Mouse (Mus musculus): ENCODE data around the gene Gpc6.

The Gpc6 gene

GRCm38 (mm10) chr14:117599758-117600157, 674.6 kb downstream of the Gpc6 start:
- in situ Hi-C loops (cut with MboI, MseI), result no loop called here

DNA sequence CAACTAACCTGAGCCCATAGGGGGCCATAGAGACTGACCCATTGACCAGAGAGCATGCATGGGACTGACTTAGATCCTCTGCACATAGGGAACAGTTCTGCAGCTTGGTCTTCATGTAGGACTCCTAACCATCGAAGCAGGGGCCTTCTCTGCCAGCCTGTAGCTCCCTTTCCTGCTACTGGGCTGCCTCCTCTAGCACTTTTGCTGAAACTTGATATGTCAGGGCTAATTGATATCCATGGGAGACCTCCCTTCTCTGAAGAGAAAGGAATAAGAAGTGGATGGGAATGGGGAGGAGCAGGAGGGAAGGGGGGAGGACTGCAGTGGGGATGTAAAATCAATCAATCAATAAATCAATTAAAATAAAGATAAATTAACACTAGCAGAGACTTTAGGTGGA, 678.7 kb downstream of the Gpc6 start:
- in situ Hi-C loops (cut with MboI, MseI), result no loop called here

GRCm38 (mm10) chr14:117605750-117606149, 680.6 kb downstream of the Gpc6 start:
- in situ Hi-C loops (cut with MboI, MseI), result no loop called here

- in situ Hi-C loops (cut with MboI, MseI), result no loop called here
Measured at GRCm38 (mm10) chr14:117611113-117611512, 686.0 kb downstream of the Gpc6 start.

- in situ Hi-C loops (cut with MboI, MseI), result no loop called here
Measured at GRCm38 (mm10) chr14:117625100-117625710, 700.1 kb downstream of the Gpc6 start.

DNA sequence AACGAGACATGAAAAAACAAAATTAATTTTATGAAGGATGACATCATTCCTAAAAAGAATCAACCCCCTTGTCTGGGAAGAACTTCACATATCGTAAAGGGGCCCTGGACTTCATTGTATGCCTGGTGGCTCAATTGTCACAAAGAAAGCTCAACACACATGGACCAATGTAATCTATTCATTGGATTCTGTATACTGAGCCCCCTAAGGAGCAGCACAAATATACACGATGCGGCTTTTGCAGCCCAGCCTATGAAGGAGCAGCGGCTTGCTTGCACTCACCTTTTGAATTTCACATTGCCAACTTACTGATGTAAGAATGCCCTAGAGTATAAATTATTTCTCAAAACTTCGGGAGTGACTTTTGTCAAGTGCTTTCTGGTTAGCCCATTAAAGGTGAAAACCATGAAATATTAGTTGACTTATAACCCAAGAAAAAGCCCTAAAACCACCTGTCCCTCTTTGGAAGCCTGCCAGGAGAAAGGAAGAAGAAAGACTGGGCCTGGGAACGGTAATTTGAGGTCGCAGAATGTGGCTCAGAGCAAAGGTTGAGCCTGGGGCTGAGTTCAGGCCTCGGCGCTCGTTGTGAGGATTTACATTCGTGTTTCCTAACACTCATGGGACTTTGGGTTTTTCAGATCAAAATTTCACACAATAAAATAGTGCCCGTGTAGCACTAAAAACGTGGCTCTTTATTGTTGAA, 709.3 kb downstream of the Gpc6 start:
- in situ Hi-C loops (cut with MboI, MseI), result no loop called here

GRCm38 (mm10) chr14:117641853-117642252, 716.7 kb downstream of the Gpc6 start:
- in situ Hi-C loops (cut with MboI, MseI), result no loop called here

- in situ Hi-C loops (cut with MboI, MseI), result no loop called here
Measured at GRCm38 (mm10) chr14:117643069-117643468, 718.0 kb downstream of the Gpc6 start.

- in situ Hi-C loops (cut with MboI, MseI), result loop anchor here in 1 of 2 experiments (5.0 kb wide), 1 partner anchor 79 kb away; no protein-coding TSS in a partner anchor
Measured at GRCm38 (mm10) chr14:117648199-117648960, 723.3 kb downstream of the Gpc6 start.

DNA sequence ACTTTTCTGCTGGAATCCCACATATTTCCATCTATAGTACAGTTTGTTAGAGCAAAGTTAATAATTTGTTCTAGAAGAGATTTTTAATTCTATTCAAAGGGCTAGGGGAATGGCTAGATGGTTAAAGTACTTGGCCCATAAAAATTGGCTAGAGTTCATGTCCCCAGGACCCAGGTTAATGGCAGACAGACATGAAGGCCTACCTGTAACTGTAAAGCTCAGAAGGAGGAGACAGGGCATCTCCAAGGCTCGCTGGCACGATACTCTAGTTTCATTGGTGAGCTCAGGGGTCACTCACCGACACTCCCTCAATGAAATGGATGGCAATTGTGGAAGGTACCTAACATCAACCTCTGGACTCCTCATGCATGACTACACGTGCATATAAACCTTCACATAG, 725.0 kb downstream of the Gpc6 start:
- in situ Hi-C loops (cut with MboI, MseI), result no loop called here

DNA sequence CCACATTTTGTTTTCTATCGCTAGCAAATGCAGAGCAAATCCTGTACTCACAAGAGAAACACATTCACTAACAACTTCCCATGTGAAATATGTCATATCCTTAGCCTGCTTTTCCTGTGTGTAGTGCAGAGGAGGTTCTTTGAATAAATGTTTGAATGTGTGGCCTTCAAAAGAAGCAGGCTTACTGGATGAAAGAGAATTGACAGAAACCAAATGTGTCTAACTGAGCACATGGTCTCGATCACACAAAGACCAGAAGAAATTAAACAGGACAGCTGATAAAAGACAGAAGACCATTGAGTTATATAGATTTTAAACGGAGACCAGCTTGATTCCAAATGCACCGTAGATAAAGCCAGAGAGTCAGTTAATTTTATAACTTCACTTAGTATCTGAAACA, 726.2 kb downstream of the Gpc6 start:
- in situ Hi-C loops (cut with MboI, MseI), result no loop called here

- in situ Hi-C loops (cut with MboI, MseI), result no loop called here
Measured at GRCm38 (mm10) chr14:117651938-117652337, 726.8 kb downstream of the Gpc6 start.

DNA sequence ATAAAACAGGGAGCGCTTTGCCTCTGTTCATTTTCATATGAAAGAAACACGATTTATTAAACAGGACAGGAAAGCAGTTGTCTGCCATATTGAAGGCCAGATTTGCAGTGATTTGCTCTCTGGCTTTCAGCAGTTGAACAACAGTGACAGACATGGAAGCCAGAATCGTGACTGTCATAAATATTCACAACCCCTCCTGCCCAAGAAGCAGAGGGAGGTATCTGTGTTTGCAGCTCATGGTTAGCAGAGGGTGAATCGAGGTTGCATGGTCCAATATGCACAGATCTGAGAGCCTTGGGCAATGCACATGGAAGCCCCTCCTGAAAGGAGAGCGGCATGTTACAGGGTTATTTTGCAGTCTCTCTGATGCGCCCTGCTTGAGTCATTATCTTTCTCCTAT, 730.3 kb downstream of the Gpc6 start:
- in situ Hi-C loops (cut with MboI, MseI), result no loop called here

DNA sequence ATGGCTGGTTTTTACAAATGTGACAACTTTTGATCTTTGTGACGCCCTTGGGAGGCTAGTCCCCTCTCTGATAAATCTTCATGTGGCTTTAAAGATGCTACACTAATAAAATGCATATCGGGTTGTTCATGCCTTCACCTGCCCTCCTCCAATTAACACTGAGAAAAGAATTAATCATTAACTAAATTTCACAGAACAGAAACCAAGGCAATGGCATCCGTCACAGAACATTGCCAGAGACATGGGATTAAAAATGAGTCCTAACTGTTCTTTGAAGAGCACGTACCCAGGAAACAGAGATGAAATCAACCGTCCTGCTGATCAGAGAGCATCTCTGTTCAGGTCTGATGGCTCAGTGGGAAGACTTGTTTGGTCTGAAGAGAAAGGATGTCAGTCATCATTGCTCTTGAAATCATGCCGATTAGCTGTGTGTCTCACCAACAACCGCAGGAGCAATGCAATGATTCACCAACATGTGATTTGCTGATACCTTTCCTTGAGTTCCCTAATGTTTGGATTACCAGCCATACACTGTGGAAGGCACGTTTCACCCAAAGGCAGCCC, 734.2 kb downstream of the Gpc6 start:
- in situ Hi-C loops (cut with MboI, MseI), result no loop called here

DNA sequence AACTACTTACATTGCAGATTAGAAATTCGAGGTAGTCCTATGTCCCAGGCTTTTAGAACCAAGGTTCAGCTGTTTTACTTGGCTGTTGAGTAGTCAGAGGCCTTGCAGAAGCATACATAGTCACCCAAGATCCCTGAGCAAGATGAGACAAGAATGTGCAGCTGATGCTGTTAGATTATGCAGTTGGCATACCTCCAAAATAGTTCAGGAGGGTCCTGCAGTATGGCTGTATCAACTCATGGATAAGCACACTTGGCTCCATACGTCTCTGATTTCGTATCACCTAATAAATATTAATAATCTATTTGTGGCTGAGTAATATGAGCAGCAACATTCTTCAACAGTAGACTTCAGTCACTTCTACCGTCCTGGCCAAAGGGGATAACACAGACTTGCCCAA, 737.1 kb downstream of the Gpc6 start:
- in situ Hi-C loops (cut with MboI, MseI), result no loop called here

- in situ Hi-C loops (cut with MboI, MseI), result no loop called here
Measured at GRCm38 (mm10) chr14:117664796-117665195, 739.7 kb downstream of the Gpc6 start.

DNA sequence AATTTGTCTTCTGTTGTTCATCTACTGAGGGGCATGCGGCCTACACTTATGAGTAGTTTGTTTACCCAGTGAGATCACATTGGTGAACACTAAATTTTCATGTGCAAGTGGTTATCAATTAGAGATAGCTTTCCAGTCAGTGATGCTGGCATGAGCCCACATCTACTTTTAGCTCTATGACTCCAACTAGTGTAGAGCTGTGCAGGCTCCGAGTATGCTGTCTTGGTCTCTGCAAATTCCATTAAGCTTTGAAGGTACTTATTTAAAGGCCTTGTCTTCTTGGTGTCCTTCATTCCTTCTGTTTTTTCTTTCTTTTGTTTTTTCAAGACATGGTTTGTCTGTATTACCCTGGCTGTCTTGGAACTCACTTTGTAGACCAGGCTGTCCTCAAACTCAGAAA, 741.0 kb downstream of the Gpc6 start:
- in situ Hi-C loops (cut with MboI, MseI), result no loop called here

DNA sequence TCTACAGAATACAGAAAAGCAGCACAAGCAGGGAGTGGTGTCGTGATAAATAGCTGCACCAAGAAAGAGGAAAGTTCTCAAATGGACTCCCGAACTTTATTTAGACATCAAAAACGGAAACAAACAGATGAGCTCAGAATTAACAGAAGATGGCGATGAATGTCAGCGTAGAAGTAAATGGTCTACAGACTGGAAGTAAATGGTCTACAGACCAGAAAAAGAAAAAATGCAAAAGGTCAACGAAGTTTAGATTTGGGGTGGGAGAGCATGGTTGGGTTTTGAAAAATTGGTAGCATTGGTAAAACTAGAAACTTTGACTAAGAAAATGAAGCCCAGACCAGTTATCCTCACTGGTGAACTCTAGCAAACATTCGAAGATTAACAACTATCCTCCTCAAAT, 748.4 kb downstream of the Gpc6 start:
- in situ Hi-C loops (cut with MboI, MseI), result loop anchor here in 1 of 2 experiments (10.0 kb wide), 1 partner anchor 939 kb away; no protein-coding TSS in a partner anchor

GRCm38 (mm10) chr14:117674482-117674881, 749.4 kb downstream of the Gpc6 start:
- in situ Hi-C loops (cut with MboI, MseI), result loop anchor here in 1 of 2 experiments (10.0 kb wide), 1 partner anchor 940 kb away; no protein-coding TSS in a partner anchor

DNA sequence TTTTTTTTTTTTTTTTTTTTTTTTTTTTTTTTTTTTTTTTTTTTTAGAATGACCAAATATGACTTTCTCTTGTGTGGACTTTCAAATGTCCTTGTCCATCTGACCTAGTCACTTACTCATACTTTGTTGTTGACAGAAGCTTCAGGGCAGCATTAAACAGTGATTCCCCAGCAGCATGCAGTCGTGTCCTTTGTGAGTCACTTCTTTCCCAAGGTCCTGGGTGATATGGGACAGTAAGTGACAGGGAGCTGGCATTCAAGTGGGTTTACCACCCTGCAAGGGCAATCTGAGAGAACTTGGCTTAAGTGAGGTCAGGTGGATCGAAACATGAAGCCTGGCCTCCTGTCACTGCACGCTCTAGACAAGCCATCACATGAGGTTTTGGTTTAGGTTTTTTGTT, 754.8 kb downstream of the Gpc6 start:
- in situ Hi-C loops (cut with MboI, MseI), result loop anchor here in 1 of 2 experiments (10.0 kb wide), 1 partner anchor 945 kb away; no protein-coding TSS in a partner anchor

GRCm38 (mm10) chr14:117681321-117681921, 756.3 kb downstream of the Gpc6 start:
- in situ Hi-C loops (cut with MboI, MseI), result no loop called here

DNA sequence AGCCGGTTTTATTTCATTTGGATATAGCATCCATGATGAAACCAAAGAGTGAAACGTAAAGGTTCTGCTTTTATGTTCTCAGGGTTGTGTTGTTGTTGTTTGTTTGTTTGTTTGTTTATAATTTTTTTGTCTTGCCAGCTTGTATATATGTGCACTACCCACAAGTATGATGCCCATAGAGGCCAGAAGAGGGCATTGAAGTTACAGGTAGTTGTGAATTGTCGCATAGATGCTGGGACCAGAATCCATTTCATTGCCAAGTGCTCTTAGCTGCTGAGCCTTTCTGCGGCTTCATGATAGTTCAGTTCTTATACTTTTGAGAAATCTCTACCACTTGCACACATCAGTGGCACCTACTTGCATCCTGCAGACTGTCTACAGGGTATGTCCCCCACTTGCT, 758.0 kb downstream of the Gpc6 start:
- in situ Hi-C loops (cut with MboI, MseI), result no loop called here
